Mouse (Mus musculus) limb, embryonic 15.5 days (tissue): ENCODE results near the gene Ctse. TPM values are rescaled to one million over a fixed set of nuclear protein-coding genes. Genes with fewer than 3 reads are reported as not detected.
"Not testable (repeated sequence)": the region's sequence is repeated elsewhere in the genome, so short reads cannot be mapped to it uniquely, and the experiment has no call there.

Source experiments
- ATAC-seq: fragments of 200-750 bp; cut with Nextera tagmentation; 2 replicates; pipeline ENCODE4 v1.8.0; 2017; ENCODE audit warnings: low read depth, moderate TSS enrichment; ENCODE audit not compliant: insufficient number of reproducible peaks, low FRiP score, low TSS enrichment
- H3K27ac ChIP-seq: fragments of 300-500 bp; sonication (generic); 2 replicates; pipeline ENCODE4 v1.5.1; 2015; ENCODE audit warnings: moderate library complexity, mild to moderate bottlenecking, inconsistent platforms
- H3K27me3 ChIP-seq: fragments of 300-500 bp; sonication (generic); 2 replicates; pipeline ENCODE4 v1.6.1; 2015; ENCODE audit warnings: inconsistent platforms
- H3K36me3 ChIP-seq: fragments of 300-500 bp; sonication (generic); 2 replicates; pipeline ENCODE4 v1.6.1; 2015; ENCODE audit warnings: inconsistent platforms
- H3K4me1 ChIP-seq: fragments of 300-500 bp; sonication (generic); 2 replicates; pipeline ENCODE4 v1.6.1; 2015; ENCODE audit warnings: inconsistent platforms
- H3K4me2 ChIP-seq: fragments of 300-500 bp; sonication (generic); 2 replicates; pipeline ENCODE4 v1.6.1; 2015; ENCODE audit warnings: mild to moderate bottlenecking, inconsistent platforms
- H3K4me3 ChIP-seq: fragments of 300-500 bp; sonication (generic); 2 replicates; pipeline ENCODE4 v1.5.1; 2015; ENCODE audit warnings: mild to moderate bottlenecking, inconsistent platforms
- H3K9ac ChIP-seq: fragments of 300-500 bp; sonication (generic); 2 replicates; pipeline ENCODE4 v1.6.1; 2015; ENCODE audit warnings: inconsistent platforms
- H3K9me3 ChIP-seq: fragments of 300-500 bp; sonication (generic); 2 replicates; pipeline ENCODE4 v1.6.1; 2016; ENCODE audit warnings: inconsistent platforms
- WGBS: fragments of 180-500 bp; shearing (Covaris S2); methylation state at CpG from one replicate; pipeline ENCODE4 v1.1.7; 2015; 5-methylcytosine and 5-hydroxymethylcytosine counted together
- polyA plus RNA-seq: library from polyadenylated mRNA; unstranded; fragments of >200 nt; fragmentation: Nextera tagmentation; extraction: Ambion mirVana; gene quantifications from 2 replicates; pipeline ENCODE4 v1.2.1, GENCODE M21; 2015

The Ctse gene
- polyA plus RNA-seq, 1 experiment from 2014 or later, result 0.42 TPM

DNA sequence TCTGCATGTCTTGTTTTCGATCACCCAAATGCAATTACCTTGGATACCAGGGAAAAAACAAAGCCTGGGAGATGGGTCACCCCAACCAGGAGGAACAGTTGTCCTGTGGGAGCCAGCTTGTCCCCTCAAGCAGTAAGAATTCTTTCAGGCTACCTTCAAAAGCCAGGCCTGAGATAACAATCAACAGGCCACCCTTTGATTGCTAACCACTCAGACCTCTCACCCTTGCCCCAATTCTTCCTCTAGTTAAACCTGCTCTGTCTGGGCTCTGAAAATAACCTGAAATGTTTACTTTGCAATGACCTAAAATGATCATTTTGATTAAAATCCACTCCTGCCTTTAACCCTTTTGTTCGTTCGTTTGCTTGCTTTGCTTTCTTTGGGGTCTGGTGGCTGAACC lies 14.5 kb upstream of the Ctse start:
- Histone ChIP-seq H3K4me2 (no peak overlapping the region), H3K4me3 (no peak overlapping the region), H3K9me3 (no peaks in the 10 kb centered on the region), H3K27me3 (no peaks in the 10 kb centered on the region), H3K36me3 (no peaks in the 10 kb centered on the region), H3K27ac (no peak overlapping the region), H3K9ac (no peak overlapping the region), H3K4me1 (no peaks in the 10 kb centered on the region)
- ATAC-seq, result no peak
- 55% methylated on average over 3 of the region's 3 CpGs for WGBS

DNA sequence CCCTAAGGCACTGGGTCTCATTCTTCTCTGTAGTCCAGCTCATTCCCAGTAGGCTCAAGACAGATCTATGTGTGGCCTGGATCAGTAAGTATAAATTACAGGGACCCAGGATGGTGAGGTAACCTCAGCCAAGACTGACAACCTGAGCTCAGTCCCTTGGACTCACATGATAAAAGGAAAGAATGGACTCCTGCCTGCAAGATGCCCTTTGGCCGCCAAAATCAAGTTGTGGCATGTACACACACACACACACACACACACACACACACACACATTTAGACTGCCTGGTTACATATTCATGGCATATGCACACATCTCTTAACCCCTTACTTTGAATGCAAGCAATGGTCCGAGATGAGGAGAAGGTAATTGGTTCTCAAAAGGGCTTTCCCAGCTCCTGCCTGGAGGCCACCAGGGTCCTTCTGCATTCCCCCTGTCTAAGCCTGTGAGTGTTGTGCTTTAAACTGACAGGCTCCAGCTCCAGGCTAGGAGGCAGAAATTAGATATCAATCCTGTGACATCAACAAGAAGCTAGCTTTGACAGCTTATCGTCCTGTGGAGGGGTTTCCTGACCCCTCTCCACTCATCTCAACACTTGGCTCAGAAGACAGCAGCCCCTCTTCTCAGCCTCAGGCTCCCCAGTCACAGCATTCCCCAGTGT lies 13.8 kb upstream of the Ctse start:
- no peak overlapping the region for H3K4me2 ChIP-seq
- no peaks in the 10 kb centered on the region for H3K4me1 ChIP-seq
- no peak overlapping the region for H3K9ac ChIP-seq
- H3K36me3 ChIP-seq, result no peaks in the 10 kb centered on the region
- 51% methylated on average over 3 of the region's 3 CpGs for WGBS
- H3K27me3 ChIP-seq, result no peaks in the 10 kb centered on the region
- no peak for ATAC-seq
- H3K27ac ChIP-seq, result no peak overlapping the region
- no peak overlapping the region for H3K4me3 ChIP-seq
- no peaks in the 10 kb centered on the region for H3K9me3 ChIP-seq

DNA sequence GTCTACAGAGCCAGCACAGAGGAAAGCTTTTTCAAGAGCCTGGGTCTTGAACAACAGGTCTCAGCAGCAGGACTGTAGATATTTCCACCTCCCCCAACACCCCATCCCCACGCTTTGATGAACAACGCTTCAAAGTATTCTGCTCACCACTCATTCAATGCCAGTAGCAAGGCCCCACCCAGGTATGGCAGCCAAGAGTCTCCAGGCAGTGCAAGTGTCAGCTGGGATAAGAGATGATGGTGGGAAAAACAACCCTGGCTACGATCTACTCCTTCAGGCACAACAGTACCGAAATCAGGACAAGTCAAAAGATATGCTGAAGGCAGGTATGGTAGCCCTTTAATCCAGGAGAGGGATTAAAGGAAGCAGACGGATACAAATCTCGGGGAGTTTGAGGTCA lies 11.9 kb upstream of the Ctse start:
- no peak overlapping the region for H3K4me3 ChIP-seq
- no peak overlapping the region for H3K27ac ChIP-seq
- no peaks in the 10 kb centered on the region for H3K4me1 ChIP-seq
- ATAC-seq, result no peak
- no peaks in the 10 kb centered on the region for H3K36me3 ChIP-seq
- H3K27me3 ChIP-seq, result no peaks in the 10 kb centered on the region
- no peaks in the 10 kb centered on the region for H3K9me3 ChIP-seq
- H3K9ac ChIP-seq, result no peak overlapping the region
- WGBS, result 73% methylated on average over 6 of the region's 6 CpGs
- no peak overlapping the region for H3K4me2 ChIP-seq

DNA sequence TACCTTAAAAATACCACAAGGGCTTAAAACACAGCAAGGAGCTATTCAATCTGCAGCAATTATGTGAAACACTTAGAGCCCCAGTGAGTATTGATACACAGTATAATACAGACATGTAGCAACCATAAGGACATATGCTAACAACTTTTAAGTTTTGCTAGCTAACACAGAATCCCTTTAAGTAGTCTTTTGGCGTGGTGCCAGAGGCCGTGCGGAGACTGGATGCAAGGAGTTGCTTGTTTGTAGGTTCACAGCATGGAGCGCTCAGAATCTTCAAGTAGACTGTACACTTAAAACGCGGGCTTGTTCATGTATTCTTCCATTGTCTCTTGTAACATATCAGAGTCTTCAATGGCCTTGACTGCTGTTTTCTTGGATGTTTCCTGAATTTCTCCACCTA lies 5.9 kb upstream of the Ctse start:
- not testable (repeated sequence) for H3K27me3 ChIP-seq, H3K4me2 ChIP-seq, H3K9ac ChIP-seq, H3K27ac ChIP-seq, H3K4me1 ChIP-seq, ATAC-seq, H3K4me3 ChIP-seq, H3K9me3 ChIP-seq, H3K36me3 ChIP-seq
- 60% methylated on average over 6 of the region's 6 CpGs for WGBS

DNA sequence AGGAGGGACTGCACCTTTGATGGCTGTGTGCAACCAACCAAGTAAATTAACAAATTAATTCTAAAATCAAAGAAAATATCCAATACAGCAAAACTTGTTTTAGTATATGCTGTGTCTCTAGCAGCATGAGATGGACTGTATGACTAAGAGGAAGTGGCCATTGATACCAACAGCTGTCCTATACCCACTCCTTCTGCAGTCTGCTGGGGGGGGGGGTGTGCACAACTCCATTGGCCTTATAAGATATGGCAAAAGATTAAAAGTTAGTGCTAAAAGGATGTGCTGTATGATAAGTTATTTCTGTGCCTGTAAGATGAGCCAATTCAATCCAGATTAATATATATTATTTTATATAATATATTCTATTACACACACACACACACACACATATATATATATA lies 3.6 kb upstream of the Ctse start:
- Histone ChIP-seq H3K9me3 (no peaks in the 10 kb centered on the region), H3K9ac (no peak overlapping the region), H3K4me3 (no peak overlapping the region), H3K27me3 (no peaks in the 10 kb centered on the region), H3K4me1 (no peaks in the 10 kb centered on the region), H3K27ac (no peak overlapping the region), H3K4me2 (no peak overlapping the region), H3K36me3 (no peaks in the 10 kb centered on the region)
- ATAC-seq, result no peak

DNA sequence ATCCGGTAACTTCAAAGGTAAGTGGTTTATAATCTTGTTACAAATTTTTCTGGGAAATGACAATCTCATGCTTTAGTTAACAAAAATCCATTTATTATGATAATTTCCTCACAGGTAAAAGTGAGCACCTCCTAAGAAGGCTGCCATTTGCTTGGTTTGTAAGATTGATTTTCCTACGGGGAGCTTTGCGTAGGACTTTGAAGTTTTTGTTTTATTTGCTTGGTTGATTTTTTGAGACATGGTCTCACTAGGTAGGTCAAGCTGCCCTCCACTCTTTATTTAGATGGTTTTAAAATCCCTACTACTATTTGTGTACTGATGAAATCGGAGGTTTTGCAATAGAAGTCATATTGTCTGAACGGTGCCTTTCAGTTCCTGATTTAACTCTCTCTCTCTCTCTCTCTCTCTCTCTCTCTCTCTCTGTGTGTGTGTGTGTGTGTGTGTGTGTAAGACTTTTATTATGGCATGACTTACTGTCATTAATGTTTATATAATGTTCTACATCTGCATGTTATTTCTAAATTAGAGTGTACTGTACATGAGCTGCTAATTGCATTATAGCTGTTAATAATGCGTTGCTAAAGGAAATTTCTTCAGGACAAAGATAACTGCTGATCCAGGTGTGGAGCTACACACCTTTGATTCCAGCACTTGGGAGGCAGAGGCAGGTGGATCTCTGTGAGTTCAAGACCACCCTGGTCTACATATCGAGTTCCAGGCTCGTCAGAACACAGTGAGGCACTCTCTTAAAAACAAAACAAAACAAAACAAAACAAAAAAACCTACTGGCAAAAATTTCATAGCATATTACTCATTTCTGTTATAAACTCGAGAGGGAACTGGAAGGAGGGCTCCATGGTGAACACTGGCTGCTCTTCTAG lies 675 bp downstream of the Ctse start:
- no peaks in the 10 kb centered on the region for H3K9me3 ChIP-seq
- H3K27me3 ChIP-seq, result no peaks in the 10 kb centered on the region
- no peak overlapping the region for H3K4me3 ChIP-seq
- H3K9ac ChIP-seq, result no peak overlapping the region
- H3K4me2 ChIP-seq, result no peak overlapping the region
- no peaks in the 10 kb centered on the region for H3K36me3 ChIP-seq
- 82% methylated on average over 9 of the region's 9 CpGs for WGBS
- no peak overlapping the region for H3K27ac ChIP-seq
- ATAC-seq, result no peak
- no peaks in the 10 kb centered on the region for H3K4me1 ChIP-seq

DNA sequence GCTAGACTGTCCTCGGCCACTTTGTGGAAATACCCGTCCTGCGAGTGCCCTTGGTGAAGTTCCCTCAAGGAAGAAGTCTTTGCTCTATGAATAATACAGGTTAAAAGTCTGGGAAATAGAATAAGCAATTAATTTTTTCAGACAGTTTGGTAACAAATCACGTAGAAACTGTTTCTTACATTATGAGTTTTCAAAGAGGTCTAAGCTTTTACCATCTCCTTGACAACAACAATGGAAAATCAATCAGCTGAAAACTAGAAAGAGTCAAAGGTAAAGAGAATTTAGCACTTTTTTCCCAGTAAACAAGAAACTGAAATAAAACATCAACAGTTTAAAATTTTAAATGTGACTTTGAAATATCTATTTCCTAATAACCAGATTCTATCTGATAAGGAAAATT lies 2.0 kb downstream of the Ctse start:
- no peaks in the 10 kb centered on the region for H3K9me3 ChIP-seq
- H3K9ac ChIP-seq, result no peak overlapping the region
- ATAC-seq, result no peak
- no peak overlapping the region for H3K27ac ChIP-seq
- no peak overlapping the region for H3K4me2 ChIP-seq
- H3K27me3 ChIP-seq, result no peaks in the 10 kb centered on the region
- no peaks in the 10 kb centered on the region for H3K36me3 ChIP-seq
- no peak overlapping the region for H3K4me3 ChIP-seq
- no peaks in the 10 kb centered on the region for H3K4me1 ChIP-seq
- WGBS, result 81% methylated on average over 4 of the region's 4 CpGs

DNA sequence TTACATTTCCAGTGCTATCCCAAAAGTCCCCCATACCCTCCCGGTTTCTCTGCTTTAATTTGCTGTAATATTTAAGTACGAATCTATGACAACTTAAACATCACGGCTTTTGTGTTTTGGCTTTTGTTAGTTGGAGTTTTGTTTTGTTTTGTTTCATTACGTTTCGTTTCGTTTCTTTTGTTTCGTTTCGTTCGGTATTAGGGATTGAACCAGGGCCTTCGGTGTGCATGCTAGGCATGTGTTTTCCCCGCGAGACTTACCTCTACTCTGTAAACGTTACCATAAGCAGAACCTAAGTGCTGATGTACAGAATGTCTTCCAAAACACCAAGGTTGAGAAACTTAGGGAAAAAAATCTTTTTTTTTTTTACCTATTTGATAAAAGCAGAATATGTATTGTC lies 3.5 kb downstream of the Ctse start:
- Histone ChIP-seq H3K9ac (no peak overlapping the region), H3K4me3 (no peak overlapping the region), H3K9me3 (no peaks in the 10 kb centered on the region), H3K27me3 (no peaks in the 10 kb centered on the region), H3K4me2 (no peak overlapping the region), H3K27ac (no peak overlapping the region), H3K36me3 (no peaks in the 10 kb centered on the region), H3K4me1 (no peaks in the 10 kb centered on the region)
- WGBS, result 92% methylated on average over 13 of the region's 13 CpGs
- no peak for ATAC-seq

DNA sequence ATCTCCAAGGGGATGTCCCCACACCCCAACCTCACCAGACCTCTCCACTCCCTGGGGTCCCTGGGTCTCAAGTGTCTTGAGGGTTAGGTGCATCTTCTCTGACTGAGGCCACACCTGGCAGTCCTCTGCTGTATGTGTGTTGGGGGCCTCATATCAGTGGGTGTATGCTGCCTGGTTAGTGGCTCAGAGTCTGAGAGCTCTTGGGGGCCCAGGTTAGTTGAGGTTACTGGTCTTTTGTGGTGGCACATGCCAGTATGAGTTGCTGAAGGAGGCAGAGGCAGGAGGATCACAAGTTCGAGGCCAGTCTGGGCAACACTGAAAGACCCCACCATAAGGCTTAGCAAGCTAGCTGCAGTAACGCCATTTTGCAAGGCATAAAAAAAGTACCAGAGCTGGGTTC lies 4.1 kb downstream of the Ctse start:
- ATAC-seq, result no peak
- WGBS, result 95% methylated on average over 2 of the region's 2 CpGs
- no peak overlapping the region for H3K4me3 ChIP-seq
- H3K27me3 ChIP-seq, result no peaks in the 10 kb centered on the region
- no peak overlapping the region for H3K27ac ChIP-seq
- H3K4me2 ChIP-seq, result no peak overlapping the region
- H3K36me3 ChIP-seq, result no peaks in the 10 kb centered on the region
- no peaks in the 10 kb centered on the region for H3K4me1 ChIP-seq
- H3K9me3 ChIP-seq, result no peaks in the 10 kb centered on the region
- H3K9ac ChIP-seq, result no peak overlapping the region

DNA sequence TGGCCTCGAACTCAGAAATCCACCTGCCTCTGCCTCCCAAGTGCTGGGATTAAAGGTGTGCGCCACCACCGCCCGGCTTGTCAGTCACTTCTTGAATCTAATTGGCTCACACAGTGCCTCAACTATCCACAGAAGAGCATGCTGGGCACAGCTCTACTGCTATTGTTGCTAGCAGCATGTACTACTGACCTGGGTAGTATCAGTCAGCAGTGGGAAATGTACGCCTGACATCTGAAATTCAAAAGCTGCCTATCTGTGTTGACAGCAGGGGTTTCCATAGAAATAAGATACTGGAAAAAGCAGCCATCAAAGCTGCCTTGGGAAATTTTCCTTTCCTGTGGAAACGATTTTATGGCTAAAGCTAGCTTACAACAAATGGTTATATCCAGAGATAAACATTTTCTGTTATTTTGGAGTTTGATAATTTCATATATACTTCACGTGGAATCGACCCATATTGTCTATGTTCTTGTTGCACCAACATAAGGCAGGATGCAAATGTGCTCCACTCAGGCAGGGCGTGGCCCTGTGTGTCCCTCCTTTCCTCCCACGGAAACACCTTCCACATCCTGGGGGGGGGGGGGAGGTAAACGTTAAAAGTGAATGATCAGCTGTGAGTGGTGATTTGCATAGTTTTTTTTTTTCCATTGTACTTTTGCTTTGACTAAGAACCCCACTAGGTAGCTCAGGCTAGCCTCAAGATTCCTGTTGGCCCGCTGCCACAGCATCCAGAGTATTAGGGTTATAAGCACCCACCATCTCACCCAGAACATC lies 14.8 kb downstream of the Ctse start:
- Histone ChIP-seq H3K4me2 (no peak overlapping the region), H3K27me3 (no peaks in the 10 kb centered on the region), H3K4me3 (no peak overlapping the region), H3K9me3 (no peaks in the 10 kb centered on the region), H3K9ac (no peak overlapping the region), H3K36me3 (no peaks in the 10 kb centered on the region), H3K4me1 (0 out of 2 replicates have a peak, but pooled peaks cover 3% of the 10 kb centered on the region), H3K27ac (no peak overlapping the region)
- ATAC-seq, result no peak
- WGBS, result 79% methylated on average over 12 of the region's 12 CpGs

DNA sequence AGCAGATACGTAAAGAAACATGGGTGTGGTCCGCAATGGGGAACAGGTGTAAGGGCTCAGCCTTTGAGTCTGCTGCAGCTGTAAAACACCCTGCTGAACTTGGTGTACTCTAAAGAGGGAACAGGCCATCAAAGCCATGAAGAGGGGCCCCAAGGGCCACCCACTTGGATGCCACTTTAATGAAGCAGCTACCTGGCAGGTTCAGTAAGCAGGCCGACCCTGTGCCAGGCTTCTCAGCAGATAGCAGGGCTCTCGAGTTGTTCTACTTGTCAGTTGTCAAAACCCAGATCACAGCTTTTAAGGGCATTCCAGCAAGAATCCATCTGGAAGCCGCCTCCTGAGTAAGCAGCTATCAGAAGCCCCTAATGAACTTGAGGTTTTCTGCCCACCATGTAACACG lies 17.5 kb downstream of the Ctse start:
- no peak for ATAC-seq
- 75% methylated on average over 6 of the region's 6 CpGs for WGBS
- Histone ChIP-seq H3K27ac (no peak overlapping the region), H3K4me2 (no peak overlapping the region), H3K9ac (no peak overlapping the region), H3K4me1 (0 out of 2 replicates have a peak, but pooled peaks cover 3% of the 10 kb centered on the region), H3K9me3 (no peaks in the 10 kb centered on the region), H3K36me3 (no peaks in the 10 kb centered on the region), H3K27me3 (no peaks in the 10 kb centered on the region), H3K4me3 (no peak overlapping the region)

DNA sequence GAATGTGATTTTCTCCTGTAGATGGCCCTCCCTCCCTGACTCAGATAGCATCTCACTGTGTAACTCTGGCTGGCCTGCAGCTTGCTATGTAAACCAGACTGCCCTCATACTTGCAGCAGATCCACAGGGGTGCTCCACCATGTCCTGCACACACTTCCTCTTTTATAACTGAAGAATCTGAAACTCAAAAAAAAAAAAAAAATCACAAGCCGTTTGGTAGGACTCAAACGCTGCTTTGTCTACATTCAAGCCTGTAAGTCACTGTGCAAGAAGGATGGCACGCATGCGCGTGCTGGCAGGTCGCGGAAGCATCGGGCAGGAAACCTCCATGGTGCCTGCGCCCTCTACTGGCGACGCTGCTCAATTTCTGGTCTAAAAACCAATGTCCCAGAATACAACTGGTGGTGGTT lies 19.8 kb downstream of the Ctse start:
- Histone ChIP-seq H3K4me2 (peak overlapping the region; percentile 35; the same call in 1 of the 2 replicates), H3K4me1 (0 out of 2 replicates have a peak, but pooled peaks cover 3% of the 10 kb centered on the region), H3K27ac (peak overlapping the region; percentile 71), H3K9me3 (no peaks in the 10 kb centered on the region), H3K4me3 (peak overlapping the region; percentile 16; the same call in 1 of the 2 replicates), H3K27me3 (no peaks in the 10 kb centered on the region), H3K36me3 (no peaks in the 10 kb centered on the region), H3K9ac (no peak overlapping the region)
- ATAC-seq, result no peak
- 0% methylated on average over 11 of the region's 11 CpGs for WGBS
